Mouse (Mus musculus) CH12F3 (cell line): ENCODE data around the gene 4931422A03Rik.
"Not testable (repeated sequence)": the region's sequence is repeated elsewhere in the genome, so short reads cannot be mapped to it uniquely, and the experiment has no call there.

Experiments used
- in situ Hi-C: fragments of 300-500 bp; cut with MboI; formaldehyde crosslinking; loops from 2 replicates; pipeline ENCODE4 v1.14.3; 2020; ENCODE audit warnings: low sequenced_read_pairs

Gene 4931422A03Rik

DNA sequence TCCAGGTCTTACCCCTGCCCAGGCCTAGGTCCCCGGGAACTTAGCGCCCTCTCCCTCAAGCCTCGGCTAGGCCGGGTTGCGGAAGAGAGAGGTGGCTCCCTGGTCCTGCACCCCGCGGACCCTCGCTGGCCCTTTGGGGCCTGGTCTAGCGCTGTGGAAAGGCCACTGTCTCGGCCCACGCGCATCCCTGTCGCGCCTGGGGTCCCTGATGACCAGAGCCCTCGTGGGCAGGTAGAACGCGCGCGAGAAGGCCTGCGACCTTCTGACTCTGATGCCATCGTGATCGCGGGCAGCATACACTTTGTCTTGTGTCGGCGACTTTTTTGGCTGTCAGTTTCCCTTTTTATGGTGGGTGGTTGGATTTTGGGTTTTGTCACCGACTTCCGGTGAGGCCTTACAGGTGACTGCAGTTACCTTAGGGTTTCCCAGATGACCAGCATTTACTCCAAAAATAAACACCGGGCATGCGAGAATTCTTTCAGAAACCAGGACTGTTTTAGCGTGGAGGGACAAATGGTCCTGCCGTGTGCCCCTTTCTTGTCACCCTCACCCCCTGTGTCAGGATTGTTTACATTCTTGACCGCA, at the start of gene 4931422A03Rik:
TSS of gene 4931422A03Rik (minus strand) at position 223 of the 585 bp plus-strand sequence.
- in situ Hi-C loops: no loop called here

DNA sequence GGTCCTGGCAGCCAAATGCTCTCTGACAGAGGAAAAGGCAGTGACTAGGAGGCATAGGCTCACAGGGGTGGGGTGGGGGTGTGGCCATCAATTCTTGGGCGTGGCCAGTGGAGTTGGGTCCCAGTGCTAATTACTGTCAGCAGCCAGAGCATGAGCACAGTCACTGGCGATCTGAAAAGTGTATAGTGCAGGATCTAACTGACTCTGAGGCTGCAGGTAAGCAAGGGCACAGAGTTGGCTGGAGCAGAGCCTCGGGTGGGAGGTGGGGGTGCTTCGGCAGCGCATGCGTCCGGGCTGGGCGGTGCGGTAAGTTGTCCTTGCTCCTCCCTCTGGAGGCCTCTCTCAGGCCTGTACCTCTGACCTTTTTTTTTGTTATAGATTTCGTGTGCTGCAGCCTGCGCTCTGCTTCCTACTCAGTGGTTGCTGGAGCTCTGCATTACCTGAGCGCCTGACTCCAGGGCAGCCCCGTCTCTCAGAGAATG, 41.6 kb upstream of the 4931422A03Rik start, which contains the start of gene Cd59b:
TSS of gene Cd59b (plus strand) at position 146 of the 482 bp plus-strand sequence.
- in situ Hi-C loops: no loop called here

- in situ Hi-C loops: not testable (repeated sequence)
Observed at GRCm38 (mm10) chr2:104068450-104068849, 40.3 kb upstream of the 4931422A03Rik start, which contains the start of gene Gm10799. Gene Gm10799, minus strand, starts transcription at chr2:104068550.

DNA sequence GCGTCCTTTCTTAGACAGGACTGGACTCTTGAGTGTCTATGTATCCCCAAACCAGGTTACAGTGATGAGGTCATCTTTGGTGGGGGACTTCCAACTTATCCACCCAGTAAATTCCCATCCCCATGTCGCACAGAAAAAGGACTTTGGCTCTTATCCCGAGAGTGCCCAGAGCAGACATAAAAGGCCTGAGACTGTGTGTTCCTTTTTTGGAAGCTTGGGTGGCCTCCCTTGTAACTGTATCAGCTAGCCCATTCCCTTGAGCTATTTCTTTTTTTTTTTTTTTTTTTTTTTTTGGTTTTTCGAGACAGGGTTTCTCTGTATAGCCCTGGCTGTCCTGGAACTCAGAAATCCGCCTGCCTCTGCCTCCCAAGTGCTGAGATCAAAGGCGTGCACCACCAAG, 37.4 kb upstream of the 4931422A03Rik start, which contains the start of gene Gm10912:
TSS of gene Gm10912 (plus strand) at position 301 of the 400 bp plus-strand sequence.
- in situ Hi-C loops: not testable (repeated sequence)

- in situ Hi-C loops: no loop called here
Observed at GRCm38 (mm10) chr2:104064152-104064551, 36.0 kb upstream of the 4931422A03Rik start.

- in situ Hi-C loops: no loop called here
Observed at GRCm38 (mm10) chr2:104062665-104063064, 34.5 kb upstream of the 4931422A03Rik start.

- in situ Hi-C loops: no loop called here
Observed at GRCm38 (mm10) chr2:104060996-104061395, 32.8 kb upstream of the 4931422A03Rik start.

DNA sequence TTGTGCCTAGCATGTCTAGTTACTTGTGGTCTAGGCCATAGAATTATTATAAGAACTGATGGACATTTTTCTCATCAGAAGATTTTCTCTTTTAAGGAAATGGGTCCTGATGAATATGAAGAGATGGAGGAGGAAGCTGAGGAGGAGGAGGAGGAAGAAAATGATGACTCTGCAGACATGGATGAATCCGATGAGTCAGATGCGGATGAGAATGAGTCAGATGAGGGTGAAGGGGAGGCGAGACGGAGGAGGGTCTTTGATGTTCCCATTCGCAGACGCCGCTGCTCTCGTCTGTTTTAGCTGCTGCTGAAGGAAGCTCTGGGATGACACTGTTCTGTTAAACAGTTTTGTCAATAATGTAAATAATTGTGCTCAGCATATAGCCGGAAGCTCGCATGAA, 31.6 kb upstream of the 4931422A03Rik start:
- in situ Hi-C loops: no loop called here

DNA sequence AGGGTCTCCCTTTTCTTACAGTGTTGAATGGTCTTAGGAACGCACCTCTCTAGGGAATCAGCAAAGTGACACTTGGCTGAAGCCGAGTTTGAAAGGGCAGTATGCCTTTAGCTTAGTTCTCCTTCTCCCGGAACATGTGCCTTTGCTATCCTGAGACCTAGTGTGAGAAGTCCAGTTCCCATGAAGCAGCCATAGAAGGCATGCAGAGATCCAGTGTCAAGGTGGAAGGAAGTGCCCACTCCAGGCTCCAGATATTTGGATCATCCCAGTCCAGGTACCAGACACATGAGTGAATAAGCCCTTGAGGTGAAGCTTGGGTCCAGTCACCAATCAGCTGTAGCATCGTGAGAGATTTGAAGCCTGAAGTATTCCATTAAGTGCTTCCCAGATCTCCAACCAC, 30.8 kb upstream of the 4931422A03Rik start:
- in situ Hi-C loops: no loop called here

DNA sequence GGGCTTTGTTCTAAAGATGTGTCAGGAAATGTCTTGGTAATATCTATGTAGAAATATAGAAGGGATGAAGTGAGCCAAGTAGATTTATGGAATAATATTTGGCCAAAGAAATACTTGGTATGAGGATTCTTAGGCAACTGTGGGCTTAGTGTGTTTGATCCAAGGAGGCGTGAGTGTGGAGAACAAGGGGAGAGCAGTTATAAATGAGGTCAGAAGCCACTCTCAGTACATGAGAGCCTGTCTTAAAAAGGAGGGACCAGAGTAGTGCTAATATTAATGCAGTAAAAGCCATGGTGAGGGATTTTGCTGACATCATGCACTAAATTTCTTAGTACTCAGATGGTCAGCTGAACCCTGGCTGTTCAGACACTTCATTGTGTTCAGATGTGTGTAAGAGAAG, 30.2 kb upstream of the 4931422A03Rik start:
- in situ Hi-C loops: no loop called here

GRCm38 (mm10) chr2:104044479-104045080, 16.4 kb upstream of the 4931422A03Rik start:
- in situ Hi-C loops: no loop called here

- in situ Hi-C loops: no loop called here
Observed at GRCm38 (mm10) chr2:104043624-104044478, 15.7 kb upstream of the 4931422A03Rik start.

DNA sequence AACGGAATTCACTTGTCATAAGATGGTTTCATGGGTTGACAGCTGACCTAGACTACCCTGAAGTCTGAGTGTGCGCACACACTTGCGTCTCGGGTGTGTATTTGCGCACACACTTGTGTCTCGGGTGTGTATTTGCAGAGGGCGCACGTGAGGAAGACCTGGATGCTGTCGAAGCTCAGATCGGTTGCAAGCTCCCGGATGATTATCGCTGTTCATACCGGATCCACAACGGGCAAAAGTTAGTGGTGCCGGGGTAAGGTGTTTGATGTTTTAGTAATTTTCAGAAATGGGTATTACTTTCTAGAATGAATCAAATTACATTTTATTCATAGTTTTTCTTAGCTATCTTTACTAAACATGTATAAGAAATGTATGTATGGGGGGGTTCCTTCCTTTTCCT, 14.6 kb upstream of the 4931422A03Rik start:
- in situ Hi-C loops: no loop called here

DNA sequence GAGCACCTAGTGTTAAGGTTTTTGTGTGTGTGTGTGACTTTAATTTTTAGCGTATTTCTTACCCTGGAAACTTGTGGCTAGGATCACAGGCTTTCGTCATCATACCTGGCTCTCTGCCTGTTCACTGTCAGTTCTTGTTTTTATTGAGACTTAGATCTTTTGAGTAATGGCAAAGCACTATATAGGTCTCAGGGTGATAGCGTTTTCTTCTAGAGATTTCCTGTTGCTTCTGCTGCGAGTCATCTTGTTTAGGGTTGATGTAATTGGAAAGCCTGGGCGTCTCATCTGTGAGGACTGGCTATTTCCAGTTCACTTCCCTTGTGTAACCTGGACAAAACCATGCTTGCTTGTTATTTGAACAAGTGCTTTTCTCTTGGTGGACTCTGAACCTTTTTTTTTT, 13.5 kb upstream of the 4931422A03Rik start:
- in situ Hi-C loops: no loop called here

DNA sequence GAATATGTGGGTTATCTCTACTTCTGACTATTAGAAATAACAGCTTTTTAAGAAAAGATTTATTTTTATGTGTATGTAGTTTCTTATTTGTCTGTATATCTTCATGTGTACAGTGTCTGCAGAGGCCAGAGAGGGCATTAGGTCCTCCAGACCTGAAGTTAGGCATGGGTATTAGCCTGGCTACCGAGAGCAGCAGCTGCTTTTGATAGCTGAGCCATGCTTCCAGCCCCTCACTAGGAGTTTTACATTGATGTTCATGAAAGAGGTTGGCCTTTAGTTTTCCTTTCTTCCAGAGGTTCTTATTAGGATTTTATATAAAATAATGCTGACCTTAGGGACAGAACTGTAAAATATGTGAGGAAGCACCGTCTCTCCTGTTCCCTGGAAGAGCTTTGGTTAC, 10.1 kb upstream of the 4931422A03Rik start:
- in situ Hi-C loops: no loop called here

- in situ Hi-C loops: no loop called here
Observed at GRCm38 (mm10) chr2:104036316-104036715, 8.2 kb upstream of the 4931422A03Rik start.

DNA sequence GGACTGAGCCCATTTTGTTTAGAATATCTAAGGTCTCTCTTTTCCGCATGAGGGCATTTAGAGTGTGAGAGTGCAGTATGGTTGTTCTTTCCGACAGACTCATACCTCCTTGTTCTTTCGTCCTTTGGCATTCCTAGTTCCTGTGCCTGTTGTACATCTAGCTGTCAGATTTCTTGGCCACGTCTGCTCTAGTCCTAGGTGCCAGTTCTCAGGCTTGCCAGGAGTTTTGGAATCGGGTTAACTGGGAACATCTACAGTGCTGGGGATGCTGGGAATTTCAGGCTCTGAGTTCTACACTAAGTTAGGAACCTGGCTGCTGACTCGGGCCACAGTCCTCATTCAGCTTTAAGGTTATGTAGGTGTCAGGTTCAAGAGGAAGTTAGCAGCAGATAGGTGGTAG, 7.4 kb upstream of the 4931422A03Rik start:
- in situ Hi-C loops: no loop called here

DNA sequence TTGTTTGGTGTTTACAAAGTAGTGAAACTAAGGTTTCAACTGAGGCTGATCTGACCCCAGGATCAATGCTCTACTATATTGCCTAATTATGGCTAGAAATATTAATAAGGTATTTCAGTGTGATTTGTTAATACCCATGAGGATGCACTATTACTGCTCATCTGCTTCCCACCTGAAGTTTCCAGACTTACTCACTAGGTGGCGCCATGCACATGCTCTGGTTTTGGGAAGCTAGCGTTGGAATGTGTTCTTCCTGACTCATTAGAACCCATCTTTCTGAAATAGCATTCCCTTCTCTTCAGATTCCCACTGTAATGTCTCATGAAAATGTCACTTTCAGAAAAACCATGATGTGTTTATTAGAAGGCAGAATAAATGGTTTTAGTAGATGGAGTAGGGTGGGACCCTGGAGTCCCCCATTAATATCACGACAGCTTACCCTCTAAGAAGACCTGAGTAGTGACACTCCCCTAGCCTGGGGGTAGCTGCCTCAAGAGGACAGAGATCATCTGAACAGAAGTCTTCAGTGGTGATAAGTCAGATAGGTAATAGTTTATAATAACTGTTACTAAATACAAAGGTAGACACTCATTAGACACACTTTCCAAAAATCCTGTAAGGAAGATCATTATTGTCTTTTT, 6.8 kb upstream of the 4931422A03Rik start:
- in situ Hi-C loops: no loop called here

DNA sequence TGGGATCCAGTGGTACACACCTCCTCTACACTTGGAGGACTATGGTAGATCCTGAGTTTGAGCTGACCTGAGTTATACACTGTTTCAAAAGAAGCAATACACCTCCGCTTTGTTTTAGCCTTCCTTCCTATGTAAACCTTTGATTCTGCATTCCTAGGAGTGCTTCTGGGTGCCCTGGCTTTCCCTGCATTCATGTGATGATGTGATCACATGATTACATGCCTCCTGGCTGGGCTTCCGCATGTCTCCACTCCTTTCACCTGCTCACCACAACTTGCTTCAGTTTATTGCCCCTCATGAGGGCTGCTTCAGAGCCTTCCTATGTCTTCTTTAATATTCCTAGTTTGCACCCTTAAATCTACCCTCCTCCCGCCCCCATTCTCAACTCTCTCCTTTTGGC, 3.9 kb upstream of the 4931422A03Rik start:
- in situ Hi-C loops: no loop called here

GRCm38 (mm10) chr2:104030381-104030780, 2.2 kb upstream of the 4931422A03Rik start:
- in situ Hi-C loops: no loop called here

DNA sequence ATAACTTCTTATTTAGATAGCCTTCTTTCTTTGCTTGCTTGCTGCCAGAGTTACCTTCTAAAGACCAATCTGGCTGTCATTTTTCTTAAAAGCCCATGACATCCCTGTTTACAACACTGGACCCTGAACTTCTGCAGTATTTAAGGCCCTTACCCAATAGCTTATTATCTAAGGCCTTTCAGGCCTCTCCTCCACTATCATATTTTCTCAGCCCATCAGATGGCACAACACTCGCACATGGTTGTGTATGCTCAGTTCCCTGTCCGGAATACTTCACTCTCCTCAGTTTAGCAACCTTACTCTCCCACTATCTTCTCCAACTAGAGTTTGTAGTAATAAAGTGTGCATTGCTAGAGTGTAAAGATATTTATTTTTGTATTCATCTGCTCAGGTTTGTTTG, 913 bp upstream of the 4931422A03Rik start:
- in situ Hi-C loops: no loop called here
